Mouse (Mus musculus) heart, embryonic 16.5 days (tissue): ENCODE results near the gene Hand2. TPM values are rescaled to one million over a fixed set of nuclear protein-coding genes. Genes with fewer than 3 reads are reported as not detected.

Source experiments
- ATAC-seq: fragments of 200-750 bp; cut with Nextera tagmentation; replicated peaks from 2 replicates; pipeline ENCODE4 v1.8.0; 2017; ENCODE audit warnings: moderate number of reproducible peaks; ENCODE audit not compliant: insufficient read depth, low FRiP score; ENCODE audit errors: extremely low read depth
- H3K27ac ChIP-seq: fragments of 300-500 bp; sonication (generic); 2 replicates; pipeline ENCODE4 v1.5.1; 2014; ENCODE audit warnings: mild to moderate bottlenecking, low read length, control low read depth, moderate library complexity
- H3K27me3 ChIP-seq: fragments of 300-500 bp; sonication (generic); 2 replicates; pipeline ENCODE4 v1.6.1; 2014; ENCODE audit warnings: low read length, mixed read lengths; ENCODE audit not compliant: control insufficient read depth, insufficient read depth
- H3K36me3 ChIP-seq: fragments of 300-500 bp; sonication (generic); 2 replicates; pipeline ENCODE4 v1.6.1; 2014; ENCODE audit not compliant: control insufficient read depth, insufficient read depth
- H3K4me1 ChIP-seq: fragments of 300-500 bp; sonication (generic); 2 replicates; pipeline ENCODE4 v1.6.1; 2014; ENCODE audit warnings: low read length, mixed read lengths; ENCODE audit not compliant: control insufficient read depth, insufficient read depth
- H3K4me2 ChIP-seq: fragments of 300-500 bp; sonication (generic); 2 replicates; pipeline ENCODE4 v1.6.1; 2014; ENCODE audit warnings: low read depth, mild to moderate bottlenecking, control low read depth, low read length
- H3K4me3 ChIP-seq: fragments of 300-500 bp; sonication (generic); 2 replicates; pipeline ENCODE4 v1.5.1; 2014; ENCODE audit warnings: mild to moderate bottlenecking, control low read depth, low read length
- H3K9ac ChIP-seq: fragments of 300-500 bp; sonication (generic); 2 replicates; pipeline ENCODE4 v1.6.1; 2014; ENCODE audit warnings: low read length, control low read depth
- H3K9me3 ChIP-seq: fragments of 300-500 bp; sonication (generic); replicated peaks from 2 replicates; pipeline ENCODE4 v1.6.1; 2016; ENCODE audit warnings: low read length; ENCODE audit not compliant: control insufficient read depth
- WGBS: fragments of 180-500 bp; shearing (Covaris S2); extraction: QIAGEN DNeasy Blood & Tissue Kit; methylation state at CpG from one replicate; pipeline ENCODE4 v1.1.7; 2014; 5-methylcytosine and 5-hydroxymethylcytosine counted together
- polyA plus RNA-seq: library from polyadenylated mRNA; unstranded; fragments of >200 nt; fragmentation: Nextera tagmentation; extraction: Ambion mirVana; gene quantifications from 2 replicates; pipeline ENCODE4 v1.2.1, GENCODE M21; 2015

The Hand2 gene
- polyA plus RNA-seq, 1 experiment from 2014 or later: 9.3 TPM

- Histone ChIP-seq H3K27me3 (no peaks in the 10 kb centered on the region), H3K4me2 (no peak overlapping the region), H3K9ac (no peak overlapping the region), H3K9me3 (peaks cover 5% of the 10 kb centered on the region), H3K4me3 (no peak overlapping the region), H3K36me3 (no peaks in the 10 kb centered on the region), H3K27ac (peak overlapping the region; percentile 51), H3K4me1 (peaks cover 24% of the 10 kb centered on the region)
- WGBS: 33% methylated on average over 8 of the region's 8 CpGs
- peak; percentile 85 for ATAC-seq
Measured at GRCm38 (mm10) chr8:57361003-57361805, 40.4 kb downstream of the Hand2 start.

GRCm38 (mm10) chr8:57362881-57363280 lies 42.1 kb downstream of the Hand2 start:
- Histone ChIP-seq H3K27me3 (no peaks in the 10 kb centered on the region), H3K4me1 (peaks cover 21% of the 10 kb centered on the region), H3K9ac (no peak overlapping the region), H3K9me3 (peaks cover 5% of the 10 kb centered on the region), H3K4me2 (no peak overlapping the region), H3K27ac (no peak overlapping the region), H3K4me3 (no peak overlapping the region), H3K36me3 (no peaks in the 10 kb centered on the region)
- no peak for ATAC-seq
- 46% methylated on average over 2 of the region's 2 CpGs for WGBS

- no peak for ATAC-seq
- H3K4me1 ChIP-seq: 0 out of 2 replicates have a peak, but pooled peaks cover 3% of the 10 kb centered on the region
- WGBS: 88% methylated on average over 2 of the region's 2 CpGs
- H3K4me3 ChIP-seq: no peak overlapping the region
- H3K27me3 ChIP-seq: no peaks in the 10 kb centered on the region
- H3K9me3 ChIP-seq: no peaks in the 10 kb centered on the region; the same call in 1 of the 2 replicates
- H3K9ac ChIP-seq: no peak overlapping the region
- H3K27ac ChIP-seq: no peak overlapping the region
- H3K36me3 ChIP-seq: no peaks in the 10 kb centered on the region
- H3K4me2 ChIP-seq: no peak overlapping the region
Measured at GRCm38 (mm10) chr8:57374044-57374443, 53.3 kb downstream of the Hand2 start.

Other genes with a start within 250 kb of the Hand2 start
- gene Scrg1, start 134.9 kb downstream of the Hand2 start, polyA plus RNA-seq: 1.3 and 1.4 TPM in 2 replicates
- gene Sap30, start 166.9 kb downstream of the Hand2 start, polyA plus RNA-seq: 44.3 and 44.5 TPM in 2 replicates
- 196 and 251 TPM in 2 replicates for gene Hmgb2, start 190.9 kb downstream of the Hand2 start, polyA plus RNA-seq